Comparison of ENCODE assay signal across 16 mouse cellular contexts in genomic region chr12:100431830-100432229, GRCm38 (mm10).
"Had no signal": no experiment of that assay in that cellular context is flagged by ENCODE, and none has a peak within 500 bp of the region (broad histone marks: within the 10 kb centered on the region; RNA-seq: fewer than 3 reads in every experiment).

No protein-coding gene starts in this region.

- H3K9me3 ChIP-seq: liver, embryonic 13.5 days; megakaryocyte, embryonic 14.5 days; midbrain, embryonic 10.5 days; neural tube, embryonic 12.5 days; neural tube, embryonic 15.5 days had no signal

- H3K27me3 ChIP-seq: liver, embryonic 13.5 days; megakaryocyte, embryonic 14.5 days; neural tube, embryonic 12.5 days; neural tube, embryonic 15.5 days had no signal

- H3K27ac ChIP-seq: kidney, postnatal 0 days; liver, embryonic 13.5 days; midbrain, embryonic 10.5 days; neural tube, embryonic 12.5 days; neural tube, embryonic 15.5 days; stomach, postnatal 0 days had no signal

- H3K4me3 ChIP-seq: liver, embryonic 13.5 days; megakaryocyte, embryonic 14.5 days; midbrain, embryonic 10.5 days; neural tube, embryonic 12.5 days; neural tube, embryonic 15.5 days had no signal

- H3K9ac ChIP-seq: liver, embryonic 13.5 days; neural tube, embryonic 12.5 days; neural tube, embryonic 15.5 days had no signal

- H3K4me1 ChIP-seq: liver, embryonic 13.5 days; neural tube, embryonic 12.5 days had no signal

- DNase-seq: kidney, adult 2 months; kidney, postnatal 25 days; liver, embryonic 13.5 days; lung, adult 2 months; lung, postnatal 14 days; lung, postnatal 4 days; midbrain, embryonic 14.5 days; thymus, adult 2 months; thymus, postnatal 14 days; thymus, postnatal 4 days had no signal

- H3K4me2 ChIP-seq: liver, embryonic 13.5 days; neural tube, embryonic 12.5 days; neural tube, embryonic 15.5 days had no signal

- H3K36me3 ChIP-seq: liver, embryonic 13.5 days; midbrain, embryonic 10.5 days; neural tube, embryonic 12.5 days; neural tube, embryonic 15.5 days had no signal
